ENCODE assay signal across 10 mouse cellular contexts in the genomic region with DNA sequence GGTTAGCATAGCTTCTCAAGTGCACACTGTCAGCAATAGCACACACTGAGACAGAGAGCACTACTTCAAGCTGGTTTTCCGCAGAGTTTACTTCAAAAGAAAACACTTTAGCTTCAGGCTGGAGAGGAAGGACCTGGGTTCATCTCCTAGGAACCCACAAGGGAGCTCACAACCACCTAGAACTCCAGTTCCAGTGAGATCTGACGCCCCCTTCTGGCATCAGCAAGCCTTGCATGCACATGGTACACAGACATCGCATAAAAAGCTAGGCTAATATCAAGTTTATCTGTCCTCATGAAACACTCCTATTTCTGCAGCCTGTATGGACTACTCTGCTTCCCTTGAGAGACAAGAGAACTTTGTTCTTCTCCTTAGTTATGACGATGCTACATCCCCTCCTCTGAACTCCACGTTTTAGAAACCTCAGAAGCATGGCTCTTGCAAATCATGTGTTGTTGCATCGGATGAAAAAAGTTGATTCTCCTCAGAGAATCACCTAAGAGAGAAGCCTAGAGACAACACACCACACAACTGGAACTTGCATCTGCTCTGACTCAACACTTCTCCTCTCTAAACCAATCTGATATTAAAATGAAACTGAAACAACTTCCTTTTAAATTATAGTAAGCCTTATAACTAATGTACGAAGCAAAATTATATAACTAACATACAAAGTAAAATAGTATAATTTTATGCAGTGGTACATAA. TPM values are rescaled to one million over a fixed set of nuclear protein-coding genes. Genes with fewer than 3 reads are reported as not detected.
DNase-seq lines count a peak whose midpoint lies in the region; ATAC-seq and TF ChIP-seq lines count a peak whose summit lies in the region.
"Had no signal": no experiment of that assay in that cellular context is flagged by ENCODE, and none has a peak within 500 bp of the region (broad histone marks: within the 10 kb centered on the region; RNA-seq: fewer than 3 reads in every experiment).

No protein-coding gene starts in this region.

- 81% methylated on average over 7 of the region's 7 CpGs for WGBS in forebrain, postnatal 0 days
- WGBS in forebrain, embryonic 14.5 days, result 83% methylated on average over 7 of the region's 7 CpGs
- WGBS in midbrain, embryonic 16.5 days, result 82% methylated on average over 7 of the region's 7 CpGs

- H3K27me3 ChIP-seq in forebrain, postnatal 0 days (ENCODE audit: insufficient read depth, low read length), result no peaks in the 10 kb centered on the region
- H3K27me3 ChIP-seq in forebrain, embryonic 14.5 days (replicated peaks; ENCODE audit: control insufficient read depth, insufficient read depth, low read length), result no peaks in the 10 kb centered on the region
- H3K27me3 ChIP-seq in splenic B cell, adult 2 months (ENCODE audit: control insufficient read depth, insufficient read depth, low read length, poor library complexity, severe bottlenecking), result no peaks in the 10 kb centered on the region
- no peaks in the 10 kb centered on the region for H3K27me3 ChIP-seq in midbrain, embryonic 16.5 days (ENCODE audit: control insufficient read depth, insufficient read depth, low read depth, low read length)

- no peaks in the 10 kb centered on the region for H3K9me3 ChIP-seq in forebrain, postnatal 0 days (ENCODE audit: low read length)
- no peaks in the 10 kb centered on the region for H3K9me3 ChIP-seq in forebrain, embryonic 14.5 days (replicated peaks; ENCODE audit: control insufficient read depth, low read length)
- H3K9me3 ChIP-seq in midbrain, embryonic 16.5 days (replicated peaks; ENCODE audit: control insufficient read depth, low read length, poor library complexity, severe bottlenecking), result no peaks in the 10 kb centered on the region

- peak; percentile 15; the same call in 1 of the 2 replicates for TF ChIP-seq CTCF in forebrain, postnatal 0 days (IDR thresholded peaks at IDR 0.05; ENCODE audit: low read depth)

- no peak for ATAC-seq in forebrain, postnatal 0 days
- no peak for ATAC-seq in forebrain, embryonic 14.5 days
- ATAC-seq in activated CD4-positive, CD25-positive, alpha-beta regulatory T cell, adult 4 months, result peak; percentile 24
- no peak for ATAC-seq in midbrain, embryonic 16.5 days

- H3K4me1 ChIP-seq in forebrain, postnatal 0 days (ENCODE audit: insufficient read depth), result no peaks in the 10 kb centered on the region
- H3K4me1 ChIP-seq in forebrain, embryonic 14.5 days (ENCODE audit: control insufficient read depth, insufficient read depth, low read length), result no peaks in the 10 kb centered on the region; the same call in 1 of the 2 replicates
- peaks cover 3% of the 10 kb centered on the region for H3K4me1 ChIP-seq in midbrain, embryonic 16.5 days (ENCODE audit: control insufficient read depth, insufficient read depth, low read length)

- no peak overlapping the region for H3K9ac ChIP-seq in forebrain, postnatal 0 days
- no peak overlapping the region for H3K9ac ChIP-seq in forebrain, embryonic 14.5 days (ENCODE audit: low read length)
- no peak overlapping the region for H3K9ac ChIP-seq in midbrain, embryonic 16.5 days (ENCODE audit: low read depth, low read length)

- no peak for DNase-seq in forebrain, postnatal 0 days
- no peak for DNase-seq in forebrain, embryonic 14.5 days (ENCODE audit: low spot score)
- peak; percentile 72 for DNase-seq in CD4-positive, CD25-positive, alpha-beta regulatory T cell, adult 2 months (ENCODE audit: low read depth, low spot score)
- peak; percentile 22 for DNase-seq in splenic B cell, adult 2 months (ENCODE audit: low read depth, low spot score)
- no peak for DNase-seq in right cerebral cortex, postnatal 10 days (ENCODE audit: low spot score in 2 of 2)
- DNase-seq in ovary, postnatal 10 days (ENCODE audit: low spot score), result no peak
- DNase-seq: kidney, adult 8-10 months; lung, adult 18-20 months had no signal

- no peak overlapping the region for H3K4me2 ChIP-seq in forebrain, postnatal 0 days (ENCODE audit: low read depth)
- no peak overlapping the region for H3K4me2 ChIP-seq in forebrain, embryonic 14.5 days (ENCODE audit: low read length)
- no peak overlapping the region for H3K4me2 ChIP-seq in midbrain, embryonic 16.5 days (ENCODE audit: low read length)

- H3K36me3 ChIP-seq in forebrain, postnatal 0 days (ENCODE audit: insufficient read depth), result peaks cover 24% of the 10 kb centered on the region; the same call in 1 of the 2 replicates
- H3K36me3 ChIP-seq in forebrain, embryonic 14.5 days (ENCODE audit: control insufficient read depth, insufficient read depth, low read length), result peaks cover 45% of the 10 kb centered on the region; the same call in 1 of the 2 replicates
- H3K36me3 ChIP-seq in splenic B cell, adult 2 months (ENCODE audit: control insufficient read depth, insufficient read depth, low read length, poor library complexity, severe bottlenecking), result no peaks in the 10 kb centered on the region; the same call in 1 of the 2 replicates
- H3K36me3 ChIP-seq in midbrain, embryonic 16.5 days (ENCODE audit: control insufficient read depth, insufficient read depth, low read length), result 0 out of 2 replicates have a peak, but pooled peaks cover 4% of the 10 kb centered on the region

- no peak overlapping the region for H3K4me3 ChIP-seq in forebrain, postnatal 0 days (ENCODE audit: low read depth, low read length)
- no peak overlapping the region for H3K4me3 ChIP-seq in forebrain, embryonic 14.5 days (ENCODE audit: low read depth, low read length)
- no peak overlapping the region for H3K4me3 ChIP-seq in midbrain, embryonic 16.5 days (ENCODE audit: low read depth, low read length)

- no peak overlapping the region for H3K27ac ChIP-seq in forebrain, postnatal 0 days (ENCODE audit: low read depth, low read length)
- no peak overlapping the region for H3K27ac ChIP-seq in forebrain, embryonic 14.5 days (ENCODE audit: low read depth, low read length)
- no peak overlapping the region for H3K27ac ChIP-seq in midbrain, embryonic 16.5 days (ENCODE audit: low read length)

RNA-seq across cellular contexts. Expression of a gene that starts 53.3 kb away (rescaled TPM):
- total RNA-seq in forebrain, postnatal 0 days (2014; rRNA removed), result 54.2 and 56.5 TPM in 2 replicates
- 15.0 and 19.2 TPM in 2 replicates for polyA plus RNA-seq in forebrain, postnatal 0 days (2015; fragmentation: Nextera tagmentation; extraction: Ambion mirVana)
- polyA plus RNA-seq in forebrain, embryonic 14.5 days (2014; fragmentation: Nextera tagmentation; extraction: Ambion mirVana), result 18.0 and 24.5 TPM in 2 replicates
- 10 to 100 TPM; 11.6 to 17.2 TPM for polyA plus RNA-seq in activated CD4-positive, CD25-positive, alpha-beta regulatory T cell, adult 4 months (2017; shearing (Covaris generic))
- polyA plus RNA-seq in midbrain, embryonic 16.5 days (2015; fragmentation: Nextera tagmentation; extraction: Ambion mirVana), result 35.4 and 38.7 TPM in 2 replicates

Comparison
In these comparisons a context has a peak if more than half of its experiments do, and no peak if none do; other contexts are left out.
1. DNase-seq: peak in CD4-positive, CD25-positive, alpha-beta regulatory T cell, adult 2 months (single experiment) and splenic B cell, adult 2 months (single experiment); none in forebrain, postnatal 0 days (single experiment), forebrain, embryonic 14.5 days (single experiment), right cerebral cortex, postnatal 10 days (0 of 2) and ovary, postnatal 10 days (single experiment).